Mouse (Mus musculus): Measurements from ENCODE around the gene Olfr1065. TPM values are rescaled to one million over a fixed set of nuclear protein-coding genes. Genes with fewer than 3 reads are reported as not detected.

Olfr1065 gene
- polyA plus RNA-seq, 1 experiment from 2014 or later, result not detected

Other genes with a start within 250 kb of the Olfr1065 start
- not detected in 2 replicates for gene Olfr1045, start 247.6 kb downstream of the Olfr1065 start, polyA plus RNA-seq (2015; fragmentation: Nextera tagmentation; extraction: Ambion mirVana)
- not detected in 2 replicates for gene Olfr1046, start 231.3 kb downstream of the Olfr1065 start, polyA plus RNA-seq (2015; fragmentation: Nextera tagmentation; extraction: Ambion mirVana)
- gene Olfr1047, start 219.2 kb downstream of the Olfr1065 start, polyA plus RNA-seq (2015; fragmentation: Nextera tagmentation; extraction: Ambion mirVana), result not detected in 2 replicates
- gene Olfr1048, start 210.3 kb downstream of the Olfr1065 start, polyA plus RNA-seq (2015; fragmentation: Nextera tagmentation; extraction: Ambion mirVana), result not detected in 2 replicates
- not detected in 2 replicates for gene Olfr1049, start 192.3 kb downstream of the Olfr1065 start, polyA plus RNA-seq (2015; fragmentation: Nextera tagmentation; extraction: Ambion mirVana)
- not detected in 2 replicates for gene Olfr1051, start 171.5 kb downstream of the Olfr1065 start, polyA plus RNA-seq (2015; fragmentation: Nextera tagmentation; extraction: Ambion mirVana)
- not detected in 2 replicates for gene Olfr1052, start 158.1 kb downstream of the Olfr1065 start, polyA plus RNA-seq (2015; fragmentation: Nextera tagmentation; extraction: Ambion mirVana)
- gene Olfr1053, start 135.3 kb downstream of the Olfr1065 start, polyA plus RNA-seq (2015; fragmentation: Nextera tagmentation; extraction: Ambion mirVana), result not detected in 2 replicates
- not detected in 2 replicates for gene Olfr1054, start 115.2 kb downstream of the Olfr1065 start, polyA plus RNA-seq (2015; fragmentation: Nextera tagmentation; extraction: Ambion mirVana)
- gene Olfr1055, start 100.3 kb downstream of the Olfr1065 start, polyA plus RNA-seq (2015; fragmentation: Nextera tagmentation; extraction: Ambion mirVana), result not detected in 2 replicates
- not detected in 2 replicates for gene Olfr1056, start 88.1 kb downstream of the Olfr1065 start, polyA plus RNA-seq (2015; fragmentation: Nextera tagmentation; extraction: Ambion mirVana)
- gene Olfr1057, start 72.2 kb downstream of the Olfr1065 start, polyA plus RNA-seq (2015; fragmentation: Nextera tagmentation; extraction: Ambion mirVana), result not detected in 2 replicates
- gene Olfr1058, start 62.0 kb downstream of the Olfr1065 start, polyA plus RNA-seq (2015; fragmentation: Nextera tagmentation; extraction: Ambion mirVana), result not detected in 2 replicates
- not detected in 2 replicates for gene Olfr1061, start 36.5 kb downstream of the Olfr1065 start, polyA plus RNA-seq (2015; fragmentation: Nextera tagmentation; extraction: Ambion mirVana)
- gene Olfr1062, start 23.8 kb downstream of the Olfr1065 start, polyA plus RNA-seq (2015; fragmentation: Nextera tagmentation; extraction: Ambion mirVana), result not detected in 2 replicates
- not detected in 2 replicates for gene Olfr1066, start 5.7 kb upstream of the Olfr1065 start, polyA plus RNA-seq (2015; fragmentation: Nextera tagmentation; extraction: Ambion mirVana)
- gene Olfr228, start 36.8 kb upstream of the Olfr1065 start, polyA plus RNA-seq (2015; fragmentation: Nextera tagmentation; extraction: Ambion mirVana), result not detected in 2 replicates
- not detected in 2 replicates for gene Olfr1076, start 57.9 kb upstream of the Olfr1065 start, polyA plus RNA-seq (2015; fragmentation: Nextera tagmentation; extraction: Ambion mirVana)
- gene Olfr1079, start 91.9 kb upstream of the Olfr1065 start, polyA plus RNA-seq (2015; fragmentation: Nextera tagmentation; extraction: Ambion mirVana), result not detected in 2 replicates
- not detected in 2 replicates for gene Olfr1080, start 107.6 kb upstream of the Olfr1065 start, polyA plus RNA-seq (2015; fragmentation: Nextera tagmentation; extraction: Ambion mirVana)
- not detected in 2 replicates for gene Olfr1082, start 148.4 kb upstream of the Olfr1065 start, polyA plus RNA-seq (2015; fragmentation: Nextera tagmentation; extraction: Ambion mirVana)
- gene Olfr1084, start 189.1 kb upstream of the Olfr1065 start, polyA plus RNA-seq (2015; fragmentation: Nextera tagmentation; extraction: Ambion mirVana), result not detected in 2 replicates
- gene Olfr1085, start 211.4 kb upstream of the Olfr1065 start, polyA plus RNA-seq (2015; fragmentation: Nextera tagmentation; extraction: Ambion mirVana), result not detected in 2 replicates
- not detected in 2 replicates for gene Olfr1086, start 229.5 kb upstream of the Olfr1065 start, polyA plus RNA-seq (2015; fragmentation: Nextera tagmentation; extraction: Ambion mirVana)
- gene Olfr1087, start 247.8 kb upstream of the Olfr1065 start, polyA plus RNA-seq (2015; fragmentation: Nextera tagmentation; extraction: Ambion mirVana), result not detected in 2 replicates

Data from midbrain, embryonic 13.5 days (tissue).